Mouse (Mus musculus) liver, adult 2 months (tissue): Measurements from ENCODE around the gene D930048N14Rik. TPM values are rescaled to one million over a fixed set of nuclear protein-coding genes. Genes with fewer than 3 reads are reported as not detected.

Source experiments
- DNase-seq: peaks from one replicate; pipeline ENCODE4 v3.0.0-alpha.2; 2011; ENCODE audit warnings: low read depth, low spot score; ENCODE audit errors: extremely low read depth
- H3K27ac ChIP-seq: fragments of 200-500 bp; replicated peaks from 2 replicates; pipeline ENCODE4 v1.5.1; 2012; ENCODE audit warnings: low read depth, mild to moderate bottlenecking, control low read depth, inconsistent platforms, low read length; ENCODE audit not compliant: insufficient read depth
- H3K27me3 ChIP-seq: fragments of 200-500 bp; 2 replicates; pipeline ENCODE4 v1.6.1; 2012; ENCODE audit warnings: mild to moderate bottlenecking, moderate library complexity, low read length, inconsistent platforms; ENCODE audit not compliant: control insufficient read depth, insufficient read depth
- H3K36me3 ChIP-seq: fragments of 200-500 bp; 2 replicates; pipeline ENCODE4 v1.6.1; 2012; ENCODE audit warnings: low read length, inconsistent platforms; ENCODE audit not compliant: control insufficient read depth, insufficient read depth
- H3K4me1 ChIP-seq: fragments of 200-500 bp; 2 replicates; pipeline ENCODE4 v1.6.1; 2011; ENCODE audit warnings: low read length; ENCODE audit not compliant: control insufficient read depth, insufficient read depth
- H3K4me3 ChIP-seq: fragments of 200-500 bp; 2 replicates; pipeline ENCODE4 v1.5.1; 2011; ENCODE audit warnings: low read depth, mild to moderate bottlenecking, control low read depth, low read length, moderate library complexity; ENCODE audit not compliant: insufficient read depth
- H3K79me2 ChIP-seq: fragments of 200-500 bp; 2 replicates; pipeline ENCODE4 v1.6.1; 2012; ENCODE audit warnings: inconsistent platforms, mild to moderate bottlenecking, low read length, moderate library complexity; ENCODE audit not compliant: control insufficient read depth, insufficient read depth
- H3K9ac ChIP-seq: fragments of 200-500 bp; 2 replicates; pipeline ENCODE4 v1.6.1; 2012; ENCODE audit warnings: low read depth, mild to moderate bottlenecking, control low read depth, inconsistent platforms, low read length
- CTCF ChIP-seq: fragments of 200-500 bp; IDR thresholded peaks from 2 replicates; pipeline ENCODE4 v1.5.1; 2011; ENCODE audit warnings: low read depth, low read length, control low read depth
- POLR2A ChIP-seq: fragments of 200-500 bp; IDR thresholded peaks from 2 replicates; pipeline ENCODE4 v1.6.1; 2011; ENCODE audit warnings: low read length, control low read depth; ENCODE audit not compliant: insufficient read depth; ENCODE audit errors: extremely low read depth
- WGBS: fragments of 180-500 bp; shearing (Covaris S2); methylation state at CpG from one replicate; pipeline ENCODE4 v1.1.7; 2018; 5-methylcytosine and 5-hydroxymethylcytosine counted together
- polyA plus RNA-seq: library from polyadenylated mRNA; depleted of rRNA; stranded (reverse); fragments of >200 nt; gene quantifications from 2 replicates; pipeline ENCODE4 v1.2.3, GENCODE M21; 2012
- total RNA-seq: library from RNA; depleted of rRNA; stranded (reverse); fragments of >200 nt; gene quantifications from 2 replicates; pipeline ENCODE4 v1.2.3, GENCODE M21; 2014

The D930048N14Rik gene
- total and polyA plus RNA-seq, 2 experiments = 1.3 to 10.9 TPM

DNA sequence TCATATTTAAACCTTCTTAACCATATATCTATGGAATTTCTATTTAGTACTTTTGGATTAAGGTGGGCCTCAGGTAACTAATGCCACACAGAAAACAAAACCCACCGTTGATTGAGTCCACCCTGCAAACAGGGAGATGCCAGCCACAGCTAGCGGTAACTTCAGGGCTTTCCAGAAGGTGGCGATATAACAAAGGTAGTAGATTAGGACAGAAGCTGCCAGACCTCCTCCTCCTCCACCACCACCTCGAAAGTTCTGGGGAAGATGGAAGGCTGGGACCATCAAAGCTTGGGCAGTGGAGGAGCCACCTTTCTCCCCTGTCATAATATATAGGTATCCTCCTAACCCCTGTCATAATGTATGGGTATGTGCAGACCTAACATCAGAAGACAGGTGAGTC lies 33.1 kb upstream of the D930048N14Rik start:
- H3K4me1 ChIP-seq = peaks cover 9% of the 10 kb centered on the region

DNA sequence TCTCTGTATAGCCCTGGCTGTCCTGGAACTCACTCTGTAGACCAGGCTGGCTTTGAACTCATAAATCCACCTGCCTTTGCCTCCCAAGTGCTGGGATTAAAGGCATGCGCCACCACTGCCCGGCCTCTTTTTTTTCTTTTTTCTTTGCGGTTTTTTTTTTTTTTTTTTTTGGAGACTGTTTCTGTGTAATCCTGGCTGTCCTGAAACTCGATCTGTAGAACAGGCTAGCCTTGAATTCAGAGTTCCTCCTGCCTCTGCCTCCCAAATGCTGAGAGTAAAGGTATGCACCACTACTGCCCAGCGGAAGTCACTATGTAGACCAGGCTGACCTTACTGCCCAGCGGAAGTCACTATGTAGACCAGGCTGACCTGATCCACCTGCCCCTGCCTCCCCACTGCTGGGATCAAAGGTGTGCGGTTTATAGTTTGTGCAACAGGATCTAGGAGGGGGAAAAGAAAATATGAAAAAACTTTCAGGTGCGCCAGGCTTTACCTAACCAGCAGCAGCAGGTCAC lies 31.8 kb upstream of the D930048N14Rik start:
- Histone ChIP-seq H3K9ac (peak overlapping the region; percentile 19), H3K27ac (peak overlapping the region; percentile 69)
- no peak for DNase-seq

More for the DNA sequence above, 33.1 kb upstream of the D930048N14Rik start:
- no peaks in the 10 kb centered on the region for H3K36me3 ChIP-seq
- 2% methylated on average over 4 of the region's 4 CpGs for WGBS
- TF ChIP-seq POLR2A (no peak), CTCF (peak; percentile 75)
- H3K27ac ChIP-seq = no peak overlapping the region
- no peak overlapping the region for H3K4me3 ChIP-seq
- peak; percentile 56 for DNase-seq
- H3K9ac ChIP-seq = no peak overlapping the region
- peaks cover 10% of the 10 kb centered on the region; the same call in 1 of the 2 replicates for H3K79me2 ChIP-seq
- no peaks in the 10 kb centered on the region for H3K27me3 ChIP-seq

DNA sequence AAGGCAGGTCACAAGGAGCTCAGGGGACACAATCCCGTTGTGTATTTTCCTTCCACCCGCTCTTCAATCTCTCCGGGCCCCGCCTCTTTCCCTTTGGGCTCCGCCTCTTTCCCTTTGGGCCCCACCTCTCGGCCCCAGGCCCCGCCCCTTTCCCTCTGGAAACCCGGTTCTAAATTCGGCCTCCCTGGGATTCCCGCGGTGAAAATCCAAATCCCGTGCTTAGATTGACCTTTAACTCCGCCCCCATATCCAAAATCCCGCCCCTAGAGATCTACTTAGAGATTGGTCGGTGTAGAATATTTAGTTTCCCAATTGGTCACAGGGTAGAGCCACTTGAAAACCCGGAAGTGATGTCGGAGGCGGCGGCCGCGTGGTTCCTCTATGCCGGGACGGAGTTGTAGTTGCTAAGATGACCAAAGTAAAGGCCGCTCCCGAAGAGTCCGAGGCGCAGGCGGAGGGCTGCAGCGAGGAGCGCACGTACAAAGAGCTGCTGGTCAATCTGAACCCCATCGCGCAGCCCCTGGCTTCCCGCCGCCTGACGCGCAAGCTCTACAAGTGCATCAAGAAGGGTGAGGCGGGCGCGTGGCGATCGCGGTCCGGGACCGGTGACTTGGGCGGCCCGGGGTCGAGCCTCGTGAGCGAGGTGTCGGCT lies 31.2 kb upstream of the D930048N14Rik start, which contains the start of gene Nhp2:
TSS of gene Nhp2 (plus strand) at position 327 of the 652 bp plus-strand sequence.
- Histone ChIP-seq H3K36me3 (peaks cover 3% of the 10 kb centered on the region; the same call in 1 of the 2 replicates), H3K4me3 (peak within 1 kb of the TSS; percentile 98), H3K4me1 (peaks cover 9% of the 10 kb centered on the region), H3K9ac (peak within 1 kb of the TSS; percentile 82), H3K27me3 (no peaks in the 10 kb centered on the region), H3K27ac (peak within 1 kb of the TSS; percentile 69), H3K79me2 (peaks cover 10% of the 10 kb centered on the region; the same call in 1 of the 2 replicates)
- WGBS = under 1% methylated on average over 51 of the region's 51 CpGs
- DNase-seq = peak; percentile 98
- TF ChIP-seq POLR2A (no peak), CTCF (no peak)

More for the DNA sequence above, 31.8 kb upstream of the D930048N14Rik start:
- peaks cover 10% of the 10 kb centered on the region; the same call in 1 of the 2 replicates for H3K79me2 ChIP-seq
- peaks cover 3% of the 10 kb centered on the region; the same call in 1 of the 2 replicates for H3K36me3 ChIP-seq
- WGBS = 41% methylated on average over 8 of the region's 8 CpGs
- TF ChIP-seq CTCF (no peak), POLR2A (0 out of 2 replicates have a peak, but pooled peaks have one; percentile 49)
- H3K4me1 ChIP-seq = peaks cover 9% of the 10 kb centered on the region
- H3K4me3 ChIP-seq = peak overlapping the region; percentile 38
- no peaks in the 10 kb centered on the region for H3K27me3 ChIP-seq

DNA sequence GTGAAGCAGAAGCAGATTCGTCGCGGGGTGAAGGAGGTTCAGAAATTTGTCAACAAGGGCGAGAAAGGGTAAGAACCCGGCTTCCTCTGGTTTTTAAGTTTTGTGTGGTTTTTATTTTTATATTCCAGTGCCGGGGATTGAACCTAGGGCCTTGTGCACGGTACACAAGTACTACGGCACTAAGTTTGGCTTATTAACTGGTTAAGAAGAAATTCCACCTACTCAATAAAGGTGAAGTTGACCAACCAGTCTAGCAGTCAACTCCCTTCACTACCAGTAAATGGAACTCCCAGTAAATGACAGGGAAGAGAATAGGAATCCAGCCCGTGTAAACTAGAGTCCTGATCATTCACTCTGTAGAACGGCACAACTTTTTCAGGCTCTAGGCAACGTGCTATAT lies 30.7 kb upstream of the D930048N14Rik start:
- Histone ChIP-seq H3K36me3 (peaks cover 3% of the 10 kb centered on the region; the same call in 1 of the 2 replicates), H3K9ac (peak overlapping the region; percentile 82), H3K4me3 (peak overlapping the region; percentile 98), H3K79me2 (peaks cover 10% of the 10 kb centered on the region; the same call in 1 of the 2 replicates), H3K4me1 (peaks cover 8% of the 10 kb centered on the region), H3K27me3 (no peaks in the 10 kb centered on the region), H3K27ac (peak overlapping the region; percentile 21)
- TF ChIP-seq CTCF = no peak
- DNase-seq = no peak
- WGBS = under 1% methylated on average over 11 of the region's 11 CpGs

DNA sequence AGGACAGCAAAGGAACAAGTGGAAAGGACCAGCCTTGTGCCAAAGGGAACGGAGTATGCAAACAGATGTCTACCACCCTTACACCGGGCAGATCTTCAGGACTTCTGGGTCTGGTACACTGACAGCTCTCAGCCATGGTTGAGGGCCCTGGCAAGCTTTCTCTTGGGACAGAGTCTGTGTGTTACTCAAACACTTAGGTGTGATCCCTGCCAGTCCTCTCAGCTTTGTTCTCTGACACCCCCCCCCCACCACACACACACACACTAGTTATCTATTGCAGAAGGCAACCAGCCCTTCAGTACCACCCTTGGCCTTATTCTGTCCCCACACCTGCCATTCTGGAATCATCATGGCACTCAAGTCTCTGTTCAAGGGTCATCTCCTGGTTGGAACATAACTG lies 29.0 kb upstream of the D930048N14Rik start:
- Histone ChIP-seq H3K27ac (no peak overlapping the region), H3K4me1 (peaks cover 4% of the 10 kb centered on the region), H3K79me2 (peaks cover 10% of the 10 kb centered on the region; the same call in 1 of the 2 replicates), H3K9ac (no peak overlapping the region), H3K36me3 (peaks cover 8% of the 10 kb centered on the region), H3K27me3 (no peaks in the 10 kb centered on the region), H3K4me3 (no peak overlapping the region)
- 91% methylated on average over 2 of the region's 2 CpGs for WGBS
- TF ChIP-seq CTCF = no peak
- TF ChIP-seq POLR2A = no peak
- no peak for DNase-seq
